In the genomic region with DNA sequence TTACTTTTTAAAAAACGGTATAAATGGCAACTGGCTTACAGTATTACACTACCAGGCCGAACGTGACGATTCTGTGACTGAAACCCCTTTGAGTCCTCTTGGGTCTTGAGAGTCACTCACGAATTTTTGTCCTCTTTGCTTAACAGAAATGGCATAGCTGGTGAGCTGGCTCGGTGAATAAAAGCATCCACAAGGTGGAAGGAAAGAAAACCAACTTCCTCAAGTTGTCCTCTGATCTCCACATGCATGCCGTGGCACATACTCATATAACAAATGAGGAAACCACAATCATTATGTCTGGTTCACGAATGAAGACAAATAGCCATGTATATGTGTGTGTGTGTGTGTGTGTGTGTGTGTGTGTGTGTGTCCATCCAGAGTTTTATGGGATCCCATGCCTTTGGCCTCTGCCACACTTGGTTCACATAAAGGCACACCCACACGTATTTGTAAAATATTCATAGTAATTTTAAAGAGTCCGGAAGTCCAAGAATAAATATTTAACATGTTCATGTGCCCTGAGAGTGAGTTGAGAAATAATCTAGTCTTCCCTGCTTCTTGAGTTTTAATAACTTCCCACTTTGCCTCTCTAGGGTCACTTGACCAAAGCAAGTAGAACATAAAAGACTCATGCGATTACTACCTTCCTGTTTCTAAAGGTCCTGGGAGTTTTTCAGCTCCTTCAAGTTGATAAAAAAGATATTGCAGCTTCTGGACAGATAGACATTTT, we compare ENCODE assay signal across 8 mouse cellular contexts. TPM values are rescaled to one million over a fixed set of nuclear protein-coding genes. Genes with fewer than 3 reads are reported as not detected.
DNase-seq lines count a peak whose midpoint lies in the region; ATAC-seq and TF ChIP-seq lines count a peak whose summit lies in the region.

No protein-coding gene starts in this region.

- WGBS in hindbrain, embryonic 12.5 days = 42% methylated on average over 11 of the region's 11 CpGs
- 11% methylated on average over 11 of the region's 11 CpGs for WGBS in thymus, adult 2 months

- peak overlapping the region; percentile 71 for H3K27ac ChIP-seq in bone marrow macrophage, adult 2 months (ENCODE audit: insufficient read depth, low read depth, low read length)
- no peak overlapping the region for H3K27ac ChIP-seq in hindbrain, embryonic 12.5 days
- no peak overlapping the region for H3K27ac ChIP-seq in thymus, adult 2 months (ENCODE audit: control insufficient read depth, insufficient read depth, low read length)

- peak overlapping the region; percentile 54 for H3K4me3 ChIP-seq in bone marrow macrophage, adult 2 months (ENCODE audit: insufficient read depth, low read length)
- peak overlapping the region; percentile 63 for H3K4me3 ChIP-seq in hindbrain, embryonic 12.5 days
- no peak overlapping the region for H3K4me3 ChIP-seq in thymus, adult 2 months (ENCODE audit: control insufficient read depth, insufficient read depth, low read length)

- ATAC-seq in frontal cortex, adult (ENCODE audit: low TSS enrichment) = peak; percentile 38
- peak; percentile 54; the same call in 1 of the 2 replicates for ATAC-seq in hindbrain, embryonic 12.5 days (ENCODE audit: low FRiP score)
- ATAC-seq in megakaryocyte, adult 5-6 weeks (ENCODE audit: poor library complexity, severe bottlenecking) = peak; percentile 53

- no peaks in the 10 kb centered on the region for H3K9me3 ChIP-seq in hindbrain, embryonic 12.5 days (replicated peaks)

- no peak for DNase-seq in frontal cortex, postnatal 14 days (ENCODE audit: low spot score in 2 of 2)
- no peak for DNase-seq in thymus, adult 2 months
- no peak for DNase-seq in urinary bladder, postnatal 25 days (ENCODE audit: low spot score)
- DNase-seq in B cell, adult 2 months = no peak

- H3K36me3 ChIP-seq in hindbrain, embryonic 12.5 days = 0 out of 2 replicates have a peak, but pooled peaks cover under 1% of the 10 kb centered on the region
- no peaks in the 10 kb centered on the region for H3K36me3 ChIP-seq in thymus, adult 2 months (ENCODE audit: control insufficient read depth, insufficient read depth, low read length)

- peaks cover 3% of the 10 kb centered on the region for H3K4me1 ChIP-seq in bone marrow macrophage, adult 2 months (ENCODE audit: control insufficient read depth, insufficient read depth, low read length)
- peaks cover 13% of the 10 kb centered on the region for H3K4me1 ChIP-seq in hindbrain, embryonic 12.5 days
- peaks cover 4% of the 10 kb centered on the region for H3K4me1 ChIP-seq in thymus, adult 2 months (replicated peaks; ENCODE audit: control insufficient read depth, insufficient read depth, low read length)

- H3K27me3 ChIP-seq in hindbrain, embryonic 12.5 days = no peaks in the 10 kb centered on the region
- H3K27me3 ChIP-seq in thymus, adult 2 months (ENCODE audit: control insufficient read depth, insufficient read depth, low read length) = no peaks in the 10 kb centered on the region; the same call in 1 of the 2 replicates

- no peak for TF ChIP-seq CTCF in bone marrow macrophage, adult 2 months (IDR thresholded peaks at IDR 0.05; ENCODE audit: low read depth, low read length)
- no peak for TF ChIP-seq CTCF in thymus, adult 2 months (IDR thresholded peaks at IDR 0.05; ENCODE audit: borderline replicate concordance, control insufficient read depth, extremely low read depth, insufficient read depth, low read length, poor library complexity)

- H3K9ac ChIP-seq in hindbrain, embryonic 12.5 days = peak overlapping the region; percentile 36; the same call in 1 of the 2 replicates

- peak overlapping the region; percentile 70 for H3K4me2 ChIP-seq in hindbrain, embryonic 12.5 days (replicated peaks)

- TF ChIP-seq POLR2A in bone marrow macrophage, adult 2 months (IDR thresholded peaks at IDR 0.05; ENCODE audit: borderline replicate concordance, low read depth, low read length) = no peak
- no peak for TF ChIP-seq POLR2A in thymus, adult 2 months (IDR thresholded peaks at IDR 0.05; ENCODE audit: control insufficient read depth, extremely low read depth, insufficient read depth, low read length, poor library complexity)

RNA-seq across cellular contexts. Expression of gene Bub1, which starts 0.6 kb away (rescaled TPM):
- 20.5 and 23.5 TPM in 2 replicates for polyA plus RNA-seq in bone marrow macrophage, adult 2 months (2012; ENCODE audit: insufficient read depth, insufficient read length, missing spikeins)
- 50.6 and 52.7 TPM in 2 replicates for polyA plus RNA-seq in hindbrain, embryonic 12.5 days (2016; fragmentation: Nextera tagmentation; extraction: Ambion mirVana)
- 52.6 and 56.4 TPM in 2 replicates for total RNA-seq in megakaryocyte, adult 5-6 weeks (2015)
- 52.9 and 55.4 TPM in 2 replicates for total RNA-seq in megakaryocyte, adult 5-6 weeks (2017)
- polyA plus RNA-seq in thymus, adult 2 months (2012; rRNA removed) = 9.9 and 10.6 TPM in 2 replicates

RNA-seq across cellular contexts. Expression of gene Acoxl, which starts 6.4 kb away (rescaled TPM):
- not detected in 2 replicates for polyA plus RNA-seq in bone marrow macrophage, adult 2 months (2012; ENCODE audit: insufficient read depth, insufficient read length, missing spikeins)
- 0.09 and 0.15 TPM in 2 replicates for polyA plus RNA-seq in hindbrain, embryonic 12.5 days (2016; fragmentation: Nextera tagmentation; extraction: Ambion mirVana)
- 0.56 and 0.57 TPM in 2 replicates for total RNA-seq in megakaryocyte, adult 5-6 weeks (2015)
- total RNA-seq in megakaryocyte, adult 5-6 weeks (2017) = 0.11 and 0.28 TPM in 2 replicates
- 1.7 and 1.9 TPM in 2 replicates for polyA plus RNA-seq in thymus, adult 2 months (2012; rRNA removed)

RNA-seq across cellular contexts. Expression of gene Mtln, which starts 40.0 kb away (rescaled TPM):
- polyA plus RNA-seq in bone marrow macrophage, adult 2 months (2012; ENCODE audit: insufficient read depth, insufficient read length, missing spikeins) = 30.1 and 37.2 TPM in 2 replicates
- 24.1 and 28.3 TPM in 2 replicates for polyA plus RNA-seq in hindbrain, embryonic 12.5 days (2016; fragmentation: Nextera tagmentation; extraction: Ambion mirVana)
- 8.0 and 9.0 TPM in 2 replicates for total RNA-seq in megakaryocyte, adult 5-6 weeks (2015)
- total RNA-seq in megakaryocyte, adult 5-6 weeks (2017) = 11.8 and 28.5 TPM in 2 replicates
- polyA plus RNA-seq in thymus, adult 2 months (2012; rRNA removed) = 41.9 and 55.4 TPM in 2 replicates

RNA-seq across cellular contexts. Expression of gene Nphp1, which starts 43.6 kb away (rescaled TPM):
- 7.4 and 8.4 TPM in 2 replicates for polyA plus RNA-seq in bone marrow macrophage, adult 2 months (2012; ENCODE audit: insufficient read depth, insufficient read length, missing spikeins)
- polyA plus RNA-seq in hindbrain, embryonic 12.5 days (2016; fragmentation: Nextera tagmentation; extraction: Ambion mirVana) = 29.2 and 29.3 TPM in 2 replicates
- 0.84 and 2.1 TPM in 2 replicates for total RNA-seq in megakaryocyte, adult 5-6 weeks (2015)
- 0.24 and 1.7 TPM in 2 replicates for total RNA-seq in megakaryocyte, adult 5-6 weeks (2017)
- 5.5 and 5.6 TPM in 2 replicates for polyA plus RNA-seq in thymus, adult 2 months (2012; rRNA removed)
